Mouse (Mus musculus) thymus, postnatal 10 days (tissue): ENCODE results near the gene Duxbl1.
"Not testable (repeated sequence)": the region's sequence is repeated elsewhere in the genome, so short reads cannot be mapped to it uniquely, and the experiment has no call there.

Experiments
- DNase-seq, 2 experiments: peaks; one replicate each; pipeline ENCODE4 v3.0.0; 2021; ENCODE audit warnings: low spot score in 2 of 2

Duxbl1 gene

DNA sequence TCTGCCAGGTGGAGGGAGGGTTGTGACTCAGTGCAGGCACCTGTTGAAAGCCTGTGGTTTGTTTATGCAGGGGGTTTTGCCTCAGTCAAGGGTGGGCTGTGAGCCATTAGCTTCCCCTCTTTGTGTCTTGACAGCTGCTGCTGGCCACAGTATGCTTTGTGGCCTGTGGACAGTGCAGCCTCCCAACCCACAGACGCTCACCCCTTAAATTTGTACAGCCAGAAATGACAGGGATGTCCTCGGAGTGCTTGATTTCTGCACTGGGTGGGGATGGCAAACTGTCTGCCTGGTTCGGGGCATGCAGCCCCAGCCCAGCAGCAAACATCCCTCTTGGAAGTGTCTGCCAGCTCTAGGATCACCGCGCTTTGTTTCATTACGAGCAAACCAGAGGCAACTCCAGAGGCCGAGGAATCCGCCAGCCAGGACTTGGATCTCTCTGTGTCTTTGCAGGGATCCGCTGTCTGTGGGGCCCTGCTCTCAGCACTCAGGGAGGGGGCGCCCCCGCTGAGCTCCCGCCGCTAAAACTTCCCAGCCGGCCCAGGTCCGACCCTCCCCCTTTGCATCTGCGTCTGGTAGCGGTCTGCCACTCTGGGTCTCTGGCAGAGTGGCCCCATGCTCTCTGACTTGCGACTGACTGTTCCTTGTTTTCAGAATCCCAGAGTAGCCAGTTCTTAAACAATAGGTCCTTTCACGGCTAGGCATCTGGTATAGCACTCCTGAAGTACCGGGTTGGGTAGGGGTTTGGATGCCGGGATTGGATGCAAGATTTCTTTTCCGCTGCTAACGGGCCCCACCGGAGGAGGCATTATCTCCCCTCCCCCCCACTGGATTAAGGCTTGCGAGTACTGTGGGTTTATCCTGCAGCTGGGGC lies at the start of gene Duxbl1:
TSS of gene Duxbl1 (plus strand) at position 207 of the 871 bp plus-strand sequence.
- not testable (repeated sequence) for DNase-seq

- not testable (repeated sequence) for DNase-seq
Measured at GRCm38 (mm10) chr14:25936867-25937630, 41.3 kb upstream of the Duxbl1 start.

DNA sequence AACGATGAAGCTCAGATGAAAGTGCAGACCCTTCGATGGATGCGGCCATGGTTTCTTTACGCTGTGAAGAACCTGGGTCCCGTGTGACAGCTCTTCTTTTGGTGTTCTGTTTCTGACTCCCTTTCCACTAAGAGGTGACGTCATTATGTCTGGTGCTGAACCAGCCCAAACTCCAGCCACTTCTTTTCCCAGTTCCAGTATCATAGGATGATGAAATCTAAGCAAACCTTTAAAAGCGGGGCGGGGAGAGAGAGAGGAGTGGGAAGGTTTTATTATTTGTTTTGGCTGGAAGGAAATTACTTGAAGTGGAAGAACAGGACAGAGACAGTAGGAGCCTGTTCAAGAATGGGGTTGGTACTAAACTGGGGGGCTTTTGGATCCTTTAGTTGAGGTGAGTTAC lies 40.4 kb upstream of the Duxbl1 start, which contains the start of gene Cphx1:
TSS of gene Cphx1 (plus strand) at position 301 of the 400 bp plus-strand sequence.
- not testable (repeated sequence) for DNase-seq

- not testable (repeated sequence) for DNase-seq
Measured at GRCm38 (mm10) chr14:25957861-25958260, 20.5 kb upstream of the Duxbl1 start.

- not testable (repeated sequence) for DNase-seq
Measured at GRCm38 (mm10) chr14:25979242-25979941, 1.0 kb downstream of the Duxbl1 start.

- DNase-seq = not testable (repeated sequence)
Measured at GRCm38 (mm10) chr14:25981880-25982279, 3.5 kb downstream of the Duxbl1 start.

DNA sequence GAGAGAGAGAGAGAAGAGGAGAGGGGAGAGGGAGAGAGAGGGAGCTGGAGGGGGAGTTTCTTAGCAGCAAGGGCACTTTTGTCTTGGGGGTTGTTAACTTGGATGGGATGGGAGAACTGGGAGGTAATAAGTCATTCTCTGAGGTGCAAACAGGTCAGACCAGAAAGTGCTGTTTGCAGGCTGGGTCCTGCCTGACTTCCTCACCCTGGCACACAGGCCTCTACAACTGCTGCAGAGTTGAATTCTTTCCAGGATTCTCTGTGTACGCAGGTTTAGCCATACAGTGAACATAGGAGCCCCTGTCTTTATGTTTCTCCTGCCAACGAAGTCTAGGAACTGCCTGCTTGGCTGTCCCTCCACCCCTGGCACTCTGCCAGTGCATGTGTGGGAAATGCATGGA lies 29.1 kb downstream of the Duxbl1 start:
- DNase-seq = not testable (repeated sequence)

- not testable (repeated sequence) for DNase-seq
Measured at GRCm38 (mm10) chr14:26016414-26016813, 38.0 kb downstream of the Duxbl1 start.

DNA sequence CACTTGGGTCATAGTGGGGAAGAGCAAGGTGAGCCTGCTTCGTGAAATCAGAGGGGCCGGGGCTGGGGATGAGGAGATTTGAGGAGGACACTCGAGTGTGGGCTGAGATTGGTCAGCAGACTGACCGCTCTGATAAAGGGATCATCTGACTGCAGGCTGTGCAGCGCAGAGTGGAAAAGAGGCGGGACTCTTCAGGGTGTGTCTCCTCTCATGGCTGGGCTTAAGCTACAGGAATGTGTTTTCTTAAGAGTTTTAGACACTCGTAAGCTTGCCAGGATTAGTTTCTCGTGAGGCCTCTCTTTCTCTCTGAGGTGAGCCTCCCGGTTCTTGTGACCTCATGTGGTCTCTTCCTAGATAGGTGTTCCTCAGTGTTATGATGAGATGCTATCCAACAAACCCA lies 43.2 kb downstream of the Duxbl1 start:
- DNase-seq = not testable (repeated sequence)

DNA sequence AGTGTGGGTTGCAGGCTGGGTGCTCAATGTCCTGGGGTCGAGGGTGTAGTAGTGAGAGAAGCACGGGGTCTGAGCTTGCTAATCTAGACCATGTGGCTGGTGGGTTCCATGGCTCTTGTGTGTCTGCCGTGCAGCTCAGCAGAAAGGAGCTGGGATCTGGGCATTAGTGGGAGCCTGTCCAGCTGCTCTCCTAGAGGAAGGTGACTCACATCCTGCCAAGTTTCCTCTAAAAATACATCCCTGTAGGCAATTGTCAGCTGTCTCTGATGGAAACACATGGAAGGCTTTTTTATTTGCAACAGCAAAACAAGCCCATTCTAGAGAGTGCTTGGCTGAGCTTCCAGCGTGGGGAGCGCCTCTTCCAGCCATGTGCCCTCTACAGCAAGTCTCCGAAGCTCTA lies 44.5 kb downstream of the Duxbl1 start:
- not testable (repeated sequence) for DNase-seq

- not testable (repeated sequence) for DNase-seq
Measured at GRCm38 (mm10) chr14:26025653-26026052, 47.3 kb downstream of the Duxbl1 start.

DNA sequence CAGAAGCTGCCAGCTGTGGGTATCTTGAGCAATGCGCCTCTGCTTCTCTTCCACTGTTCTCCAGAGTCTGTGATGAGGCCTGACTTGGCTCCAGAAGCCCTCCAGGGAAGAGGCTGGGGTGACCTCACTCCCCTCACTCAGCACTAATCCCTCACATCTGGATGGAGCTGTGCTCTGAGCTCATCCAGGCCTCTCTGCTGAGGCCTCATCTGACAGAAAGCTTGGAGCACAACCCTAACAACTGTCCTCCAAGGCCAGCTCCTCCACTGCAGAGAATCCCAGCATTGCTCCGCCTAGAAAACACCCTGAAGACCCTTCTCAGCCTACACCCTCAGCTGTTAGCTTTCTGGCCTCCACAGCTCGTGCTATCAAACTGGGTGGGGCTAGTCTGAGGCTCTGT lies 56.0 kb downstream of the Duxbl1 start:
- DNase-seq = not testable (repeated sequence)

DNA sequence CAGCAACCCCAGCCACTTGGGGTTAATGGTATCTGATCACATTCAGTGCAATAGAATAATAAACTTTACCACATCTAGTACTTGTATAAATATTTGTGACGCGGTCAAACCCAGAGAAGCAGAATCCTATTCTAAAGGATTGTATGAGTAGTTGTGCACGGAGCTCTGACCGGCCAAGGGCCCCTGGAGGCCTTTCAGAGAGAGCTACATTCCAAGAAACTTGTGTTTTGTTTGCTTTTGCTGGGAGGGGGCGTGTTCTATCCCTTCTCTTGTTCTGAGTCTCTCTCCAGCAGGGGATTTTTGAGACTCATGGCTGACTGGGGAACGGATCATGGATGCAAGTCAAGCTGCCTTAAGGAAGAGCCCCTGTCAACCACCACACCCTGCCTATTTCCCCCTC lies 57.1 kb downstream of the Duxbl1 start:
- not testable (repeated sequence) for DNase-seq
